In the genomic region with DNA sequence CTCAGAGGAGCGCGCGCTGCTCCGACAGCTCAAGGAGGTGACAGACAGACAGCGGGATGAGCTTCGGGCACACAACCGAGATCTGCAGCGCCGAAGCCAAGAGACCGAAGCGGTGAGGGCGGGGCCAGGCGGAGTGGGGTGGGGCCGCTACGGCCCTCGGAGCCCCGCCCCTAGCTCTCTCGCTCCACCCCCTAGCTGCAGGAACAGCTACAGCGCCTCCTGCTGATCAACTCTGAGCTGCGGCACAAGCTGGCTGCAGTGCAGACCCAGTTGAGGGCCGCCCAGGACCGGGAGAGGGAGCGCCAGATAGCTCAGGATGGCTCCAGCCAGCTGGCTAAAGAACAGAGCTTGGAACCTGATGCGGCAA, we compare ENCODE assay signal across 8 mouse cellular contexts. TPM values are rescaled to one million over a fixed set of nuclear protein-coding genes. Genes with fewer than 3 reads are reported as not detected.
DNase-seq lines count a peak whose midpoint lies in the region; ATAC-seq lines count a peak whose summit lies in the region.

No protein-coding gene starts in this region.

- DNase-seq in adrenal gland, adult 18-20 months (ENCODE audit: low spot score in 2 of 2), result peak; percentile 92 to 93
- peak; percentile 92 for DNase-seq in embryo, embryonic 10 days (ENCODE audit: low spot score)
- peak; percentile 97 for DNase-seq in gastrocnemius, postnatal 14 days
- DNase-seq in left cerebral cortex, postnatal 10 days (ENCODE audit: extremely low spot score in 1 of 2, low spot score in 2 of 2), result peak; percentile 85 to 96
- DNase-seq in right cerebral cortex, postnatal 10 days (ENCODE audit: low spot score in 2 of 2), result peak; percentile 93 to 94
- peak; percentile 88 to 92 for DNase-seq in urinary bladder, postnatal 36 days (ENCODE audit: low spot score in 2 of 2)

- peak; percentile 95 for ATAC-seq in inflammation-experienced regulatory T-cells, adult 6 months
- ATAC-seq in megakaryocyte progenitor cell, adult 5-6 weeks (replicated peaks; ENCODE audit: poor library complexity), result peak; percentile 95

- intact Hi-C loops in gastrocnemius, postnatal 14 days (cut with DNase I; ENCODE audit: low total_unique reads), result no loop called here
- intact Hi-C loops in left cerebral cortex, postnatal 10 days (cut with DNase I), result loop anchor here (10.0 kb wide), 1 partner anchor 336 kb away; a partner anchor contains a TSS

RNA-seq across cellular contexts. Expression of a gene that starts 0.7 kb away (rescaled TPM):
- 10 to 100 TPM; 11.5 to 20.8 TPM for total RNA-seq in adrenal gland, adult 18-20 months (2021)
- total RNA-seq in gastrocnemius, postnatal 14 days (2021), result 10 to 100 TPM; 40.5 to 41.3 TPM
- not detected for polyA plus RNA-seq in inflammation-experienced regulatory T-cells, adult 6 months (2017; shearing (Covaris generic))
- 1 to 10 TPM; 3.1 to 3.3 TPM for total RNA-seq in left cerebral cortex, postnatal 10 days (2021)
- total RNA-seq in megakaryocyte progenitor cell, adult 5-6 weeks (2015), result 0.64 TPM in 1 of 2 replicates, not detected in the other
- 0.24 TPM in 1 of 2 replicates, not detected in the other for total RNA-seq in megakaryocyte progenitor cell, adult 5-6 weeks (2017)

RNA-seq across cellular contexts. Expression of a gene that starts 2.7 kb away (rescaled TPM):
- total RNA-seq in adrenal gland, adult 18-20 months (2021), result 1 to 10 TPM; 7.5 TPM
- total RNA-seq in gastrocnemius, postnatal 14 days (2021), result 1 to 10 TPM; 7.1 to 7.2 TPM
- under 1 TPM; 0.18 to 0.93 (median 0.28) TPM for polyA plus RNA-seq in inflammation-experienced regulatory T-cells, adult 6 months (2017; shearing (Covaris generic))
- 1 to 10 TPM; 2.9 to 4.0 TPM for total RNA-seq in left cerebral cortex, postnatal 10 days (2021)
- total RNA-seq in megakaryocyte progenitor cell, adult 5-6 weeks (2015), result 1.7 and 3.0 TPM in 2 replicates
- total RNA-seq in megakaryocyte progenitor cell, adult 5-6 weeks (2017), result 2.4 and 3.7 TPM in 2 replicates

RNA-seq across cellular contexts. Expression of a gene that starts 20.9 kb away (rescaled TPM):
- 10 to 100 TPM; 22.8 to 29.1 TPM for total RNA-seq in adrenal gland, adult 18-20 months (2021)
- 10 to 100 TPM; 25.3 to 30.8 TPM for total RNA-seq in gastrocnemius, postnatal 14 days (2021)
- 10 to 100 TPM; 20.1 to 22.4 (median 21.6) TPM for polyA plus RNA-seq in inflammation-experienced regulatory T-cells, adult 6 months (2017; shearing (Covaris generic))
- total RNA-seq in left cerebral cortex, postnatal 10 days (2021), result 10 to 100 TPM; 48.4 to 51.2 TPM
- 8.6 and 12.2 TPM in 2 replicates for total RNA-seq in megakaryocyte progenitor cell, adult 5-6 weeks (2015)
- total RNA-seq in megakaryocyte progenitor cell, adult 5-6 weeks (2017), result 8.9 and 9.9 TPM in 2 replicates

RNA-seq across cellular contexts. Expression of a gene that starts 24.0 kb away (rescaled TPM):
- 100 to 1,000 TPM; 118 to 147 TPM for total RNA-seq in adrenal gland, adult 18-20 months (2021)
- 10 to 100 TPM; 64.9 to 68.5 TPM for total RNA-seq in gastrocnemius, postnatal 14 days (2021)
- polyA plus RNA-seq in inflammation-experienced regulatory T-cells, adult 6 months (2017; shearing (Covaris generic)), result 10 to 100 TPM; 37.6 to 48.7 (median 43.8) TPM
- 100 to 1,000 TPM; 117 to 121 TPM for total RNA-seq in left cerebral cortex, postnatal 10 days (2021)
- 147 and 148 TPM in 2 replicates for total RNA-seq in megakaryocyte progenitor cell, adult 5-6 weeks (2015)
- total RNA-seq in megakaryocyte progenitor cell, adult 5-6 weeks (2017), result 93.5 and 107 TPM in 2 replicates

RNA-seq across cellular contexts. Expression of a gene that starts 49.1 kb away (rescaled TPM):
- total RNA-seq in adrenal gland, adult 18-20 months (2021), result 1 to 10 TPM; 8.1 to 9.1 TPM
- 10 to 100 TPM; 17.3 to 23.0 TPM for total RNA-seq in gastrocnemius, postnatal 14 days (2021)
- polyA plus RNA-seq in inflammation-experienced regulatory T-cells, adult 6 months (2017; shearing (Covaris generic)), result 10 to 100 TPM in 2 of 3 experiments, 1 to 10 TPM in 1; 10.0 to 23.2 (median 21.3) TPM
- total RNA-seq in left cerebral cortex, postnatal 10 days (2021), result 1 to 10 TPM in 1 of 2 experiments, under 1 TPM in 1; 0.67 to 1.1 TPM
- 16.3 and 16.5 TPM in 2 replicates for total RNA-seq in megakaryocyte progenitor cell, adult 5-6 weeks (2015)
- 17.9 and 28.3 TPM in 2 replicates for total RNA-seq in megakaryocyte progenitor cell, adult 5-6 weeks (2017)

Comparison
In these comparisons a context has a peak if more than half of its experiments do, and no peak if none do; other contexts are left out.
1. Peak in every context shown above with its lines: DNase-seq and ATAC-seq.